8 mouse cellular contexts compared by ENCODE assay signal in genomic region chr12:72407721-72408110, GRCm38 (mm10). TPM values are rescaled to one million over a fixed set of nuclear protein-coding genes. Genes with fewer than 3 reads are reported as not detected.
DNase-seq lines count a peak whose midpoint lies in the region; ATAC-seq lines count a peak whose summit lies in the region.

No protein-coding gene starts in this region.

- peaks cover 16% of the 10 kb centered on the region for H3K27me3 ChIP-seq in embryonic facial prominence, embryonic 11.5 days (ENCODE audit: control insufficient read depth, insufficient read depth, low read length)
- no peaks in the 10 kb centered on the region for H3K27me3 ChIP-seq in hindbrain, embryonic 13.5 days
- no peaks in the 10 kb centered on the region for H3K27me3 ChIP-seq in midbrain, embryonic 14.5 days (ENCODE audit: control insufficient read depth, insufficient read depth, low read length)

- WGBS in embryonic facial prominence, embryonic 11.5 days, result under 1% methylated on average over 17 of the region's 17 CpGs
- 0% methylated on average over 17 of the region's 17 CpGs for WGBS in hindbrain, embryonic 13.5 days
- under 1% methylated on average over 17 of the region's 17 CpGs for WGBS in midbrain, embryonic 14.5 days

- H3K9ac ChIP-seq in embryonic facial prominence, embryonic 11.5 days (replicated peaks; ENCODE audit: low read length), result no peak overlapping the region
- H3K9ac ChIP-seq in hindbrain, embryonic 13.5 days, result peak overlapping the region; percentile 91
- peak overlapping the region; percentile 92 for H3K9ac ChIP-seq in midbrain, embryonic 14.5 days (replicated peaks; ENCODE audit: low read length)

- peaks cover 2% of the 10 kb centered on the region for H3K4me1 ChIP-seq in embryonic facial prominence, embryonic 11.5 days (ENCODE audit: control insufficient read depth, insufficient read depth, low read length)
- H3K4me1 ChIP-seq in hindbrain, embryonic 13.5 days (replicated peaks), result peaks cover 23% of the 10 kb centered on the region
- H3K4me1 ChIP-seq in midbrain, embryonic 14.5 days (ENCODE audit: control insufficient read depth, insufficient read depth, low read length), result peaks cover 14% of the 10 kb centered on the region

- intact Hi-C loops in left cerebral cortex, postnatal 4 days (cut with DNase I), result loop anchor here (5.0 kb wide), 1 partner anchor 170 kb away; no protein-coding TSS in a partner anchor

- no peaks in the 10 kb centered on the region for H3K36me3 ChIP-seq in embryonic facial prominence, embryonic 11.5 days (replicated peaks; ENCODE audit: control insufficient read depth, insufficient read depth, low read depth, low read length)
- H3K36me3 ChIP-seq in hindbrain, embryonic 13.5 days, result no peaks in the 10 kb centered on the region
- H3K36me3 ChIP-seq in midbrain, embryonic 14.5 days (ENCODE audit: control insufficient read depth, insufficient read depth, low read length), result no peaks in the 10 kb centered on the region

- H3K27ac ChIP-seq in embryonic facial prominence, embryonic 11.5 days (replicated peaks; ENCODE audit: low read depth, low read length), result no peak overlapping the region
- peak overlapping the region; percentile 92 for H3K27ac ChIP-seq in hindbrain, embryonic 13.5 days
- peak overlapping the region; percentile 89 for H3K27ac ChIP-seq in midbrain, embryonic 14.5 days (replicated peaks; ENCODE audit: low read depth, low read length)

- peak overlapping the region; percentile 99 for H3K4me2 ChIP-seq in embryonic facial prominence, embryonic 11.5 days (ENCODE audit: low read depth, low read length)
- peak overlapping the region; percentile 85 for H3K4me2 ChIP-seq in hindbrain, embryonic 13.5 days
- peak overlapping the region; percentile 58 for H3K4me2 ChIP-seq in midbrain, embryonic 14.5 days (ENCODE audit: low read length)

- peak overlapping the region; percentile 69 for H3K4me3 ChIP-seq in embryonic facial prominence, embryonic 11.5 days (ENCODE audit: low read depth, low read length)
- H3K4me3 ChIP-seq in hindbrain, embryonic 13.5 days, result peak overlapping the region; percentile 90
- peak overlapping the region; percentile 88 for H3K4me3 ChIP-seq in midbrain, embryonic 14.5 days (replicated peaks; ENCODE audit: low read depth, low read length)

- ATAC-seq in embryonic facial prominence, embryonic 11.5 days (replicated peaks; ENCODE audit: insufficient number of reproducible peaks, low FRiP score, low TSS enrichment, low read depth), result no peak
- ATAC-seq in hindbrain, embryonic 13.5 days (ENCODE audit: low FRiP score), result peak; percentile 52
- ATAC-seq in midbrain, embryonic 14.5 days (ENCODE audit: low FRiP score, low TSS enrichment), result peak; percentile 49; the same call in 1 of the 2 replicates
- no peak for ATAC-seq in monocyte, adult 5-6 weeks (replicated peaks; ENCODE audit: insufficient number of reproducible peaks, low FRiP score, low TSS enrichment, poor library complexity, severe bottlenecking)

- H3K9me3 ChIP-seq in embryonic facial prominence, embryonic 11.5 days (replicated peaks; ENCODE audit: control insufficient read depth, low read length), result no peaks in the 10 kb centered on the region
- H3K9me3 ChIP-seq in hindbrain, embryonic 13.5 days, result no peaks in the 10 kb centered on the region
- H3K9me3 ChIP-seq in midbrain, embryonic 14.5 days (ENCODE audit: control insufficient read depth, low read length), result no peaks in the 10 kb centered on the region

- peak; percentile 24 for DNase-seq in left cerebral cortex, postnatal 4 days
- DNase-seq in left cerebral cortex, adult 9 months (ENCODE audit: low spot score in 2 of 2), result no peak
- no peak for DNase-seq in embryonic facial prominence, embryonic 11.5 days (ENCODE audit: low spot score)
- peak; percentile 65 for DNase-seq in midbrain, embryonic 14.5 days
- DNase-seq in spleen, postnatal 36 days (ENCODE audit: low spot score in 2 of 2), result no peak
- DNase-seq in cerebellum, adult 9-11 months, result no peak

RNA-seq across cellular contexts. Expression of gene Rtn1, which starts 1.1 kb away (rescaled TPM):
- total RNA-seq in left cerebral cortex, postnatal 4 days (2021), result 1,000 to 10,000 TPM; 1,597 to 1,728 TPM
- polyA plus RNA-seq in embryonic facial prominence, embryonic 11.5 days (2014; fragmentation: Nextera tagmentation; extraction: Ambion mirVana), result 79.0 and 110 TPM in 2 replicates
- 2,446 and 2,546 TPM in 2 replicates for polyA plus RNA-seq in hindbrain, embryonic 13.5 days (2015; fragmentation: Nextera tagmentation; extraction: Ambion mirVana)
- polyA plus RNA-seq in midbrain, embryonic 14.5 days (2014; fragmentation: Nextera tagmentation; extraction: Ambion mirVana), result 2,477 and 2,923 TPM in 2 replicates
- 3.9 to 4.4 TPM (median 4.3 TPM) in 3 replicates for total RNA-seq in monocyte, adult 5-6 weeks (2017)

RNA-seq across cellular contexts. Expression of gene Lrrc9, which starts 34.0 kb away (rescaled TPM):
- total RNA-seq in left cerebral cortex, postnatal 4 days (2021), result 1 to 10 TPM; 5.4 to 5.7 TPM
- polyA plus RNA-seq in embryonic facial prominence, embryonic 11.5 days (2014; fragmentation: Nextera tagmentation; extraction: Ambion mirVana), result 1.5 and 2.1 TPM in 2 replicates
- polyA plus RNA-seq in hindbrain, embryonic 13.5 days (2015; fragmentation: Nextera tagmentation; extraction: Ambion mirVana), result 3.6 and 4.1 TPM in 2 replicates
- polyA plus RNA-seq in midbrain, embryonic 14.5 days (2014; fragmentation: Nextera tagmentation; extraction: Ambion mirVana), result 5.0 TPM in 2 replicates
- 0.29 to 0.49 TPM in 2 of 3 replicates, not detected in the other for total RNA-seq in monocyte, adult 5-6 weeks (2017)

Comparison
In these comparisons a context has a peak if more than half of its experiments do, and no peak if none do; other contexts are left out.
1. DNase-seq: peak in left cerebral cortex, postnatal 4 days (single experiment) and midbrain, embryonic 14.5 days (single experiment); none in left cerebral cortex, adult 9 months (0 of 2), embryonic facial prominence, embryonic 11.5 days (single experiment), spleen, postnatal 36 days (0 of 2) and cerebellum, adult 9-11 months (single experiment).
2. ATAC-seq: peak in hindbrain, embryonic 13.5 days (single experiment) and midbrain, embryonic 14.5 days (single experiment); none in embryonic facial prominence, embryonic 11.5 days (single experiment) and monocyte, adult 5-6 weeks (single experiment).
3. RNA of gene Rtn1, which starts 1.1 kb away (polyA plus RNA-seq): 2,477 to 2,923 TPM in midbrain, embryonic 14.5 days and 2,446 to 2,546 TPM in hindbrain, embryonic 13.5 days; 79.0 to 110 TPM in embryonic facial prominence, embryonic 11.5 days; every median in the first group is over 10 times any median in the second.
4. Peak in every context shown above with its lines, with median percentiles within 50 percentile points of each other: H3K4me2 ChIP-seq and H3K4me3 ChIP-seq.